Mouse (Mus musculus): ENCODE measurements at regions not wholly inside any gene's neighbourhood (a gene's known extent, or its start where the extent isn't known, plus 50 kb on each side); places are given as distances from the start of the nearest gene placed in this dataset.

GRCm38 (mm10) chr3:17772886-17773285, 175.3 kb upstream of the Cypt12 start:
- DNase-seq: no peak

GRCm38 (mm10) chr3:17779152-17779551, 169.1 kb upstream of the Cypt12 start:
- peak; percentile 73 for DNase-seq

- DNase-seq: no peak
Observed at GRCm38 (mm10) chr3:17784076-17784475, 164.1 kb upstream of the Cypt12 start.

GRCm38 (mm10) chr3:17784587-17784986, 163.6 kb upstream of the Cypt12 start:
- DNase-seq: no peak

- no peak for DNase-seq
Observed at GRCm38 (mm10) chr3:17785106-17786022, 162.8 kb upstream of the Cypt12 start.

- peak; percentile 73 for DNase-seq
Observed at GRCm38 (mm10) chr3:17786023-17786720, 162.0 kb upstream of the Cypt12 start.

- DNase-seq: peak; percentile 45
Observed at GRCm38 (mm10) chr3:17786721-17787442, 161.3 kb upstream of the Cypt12 start.

GRCm38 (mm10) chr3:17787443-17788333, 160.5 kb upstream of the Cypt12 start:
- no peak for DNase-seq

- no peak for DNase-seq
Observed at GRCm38 (mm10) chr3:17788334-17788720, 159.9 kb upstream of the Cypt12 start.

GRCm38 (mm10) chr3:17788778-17789299, 159.4 kb upstream of the Cypt12 start:
- DNase-seq: no peak

- DNase-seq: peak; percentile 66
Observed at GRCm38 (mm10) chr3:17789454-17790196, 158.6 kb upstream of the Cypt12 start.

GRCm38 (mm10) chr3:17790331-17790730, 157.9 kb upstream of the Cypt12 start:
- DNase-seq: peak; percentile 43

- DNase-seq: no peak
Observed at GRCm38 (mm10) chr3:17790816-17791215, 157.4 kb upstream of the Cypt12 start.

GRCm38 (mm10) chr3:17791381-17792320, 156.6 kb upstream of the Cypt12 start:
- no peak for DNase-seq

GRCm38 (mm10) chr3:17792537-17793039, 155.6 kb upstream of the Cypt12 start:
- no peak for DNase-seq

- peak; percentile 85 for DNase-seq
Observed at GRCm38 (mm10) chr3:17793646-17794250, 154.5 kb upstream of the Cypt12 start.

GRCm38 (mm10) chr3:17794251-17795061, 153.8 kb upstream of the Cypt12 start:
- peak; percentile 78 for DNase-seq
